Comparison of ENCODE assay signal across 8 mouse cellular contexts in genomic region chr4:89485981-89486531, GRCm38 (mm10).
DNase-seq lines count a peak whose midpoint lies in the region.

No protein-coding gene starts in this region.

- no peaks in the 10 kb centered on the region for H3K36me3 ChIP-seq in hindbrain, embryonic 10.5 days

- H3K27ac ChIP-seq in hindbrain, embryonic 10.5 days = no peak overlapping the region

- DNase-seq in retina, postnatal 1 day = peak; percentile 39
- DNase-seq in retina, embryonic 14.5 days (ENCODE audit: low spot score) = no peak
- DNase-seq in brain, adult 2 months (ENCODE audit: low read depth, low spot score) = peak; percentile 30
- peak; percentile 59 for DNase-seq in kidney, adult 9 months
- peak; percentile 58 for DNase-seq in lung, postnatal 10 days
- no peak for DNase-seq in hindbrain, embryonic 10.5 days (ENCODE audit: low spot score)
- no peak for DNase-seq in cerebellum, postnatal 4 days (ENCODE audit: low spot score in 2 of 2)
- DNase-seq in embryo, embryonic 10.5 days (ENCODE audit: low spot score) = no peak

- no peaks in the 10 kb centered on the region for H3K9me3 ChIP-seq in hindbrain, embryonic 10.5 days

- 64% methylated on average over 11 of the region's 11 CpGs for WGBS in hindbrain, embryonic 10.5 days

- no peak overlapping the region for H3K4me3 ChIP-seq in hindbrain, embryonic 10.5 days

- H3K27me3 ChIP-seq in hindbrain, embryonic 10.5 days (ENCODE audit: insufficient read depth, poor library complexity, severe bottlenecking) = no peaks in the 10 kb centered on the region

- H3K4me1 ChIP-seq in hindbrain, embryonic 10.5 days (replicated peaks) = no peaks in the 10 kb centered on the region

Comparison
In these comparisons a context has a peak if more than half of its experiments do, and no peak if none do; other contexts are left out.
1. DNase-seq: peak in retina, postnatal 1 day (single experiment), brain, adult 2 months (single experiment), kidney, adult 9 months (single experiment) and lung, postnatal 10 days (single experiment); none in retina, embryonic 14.5 days (single experiment), hindbrain, embryonic 10.5 days (single experiment), cerebellum, postnatal 4 days (0 of 2) and embryo, embryonic 10.5 days (single experiment).